28 mouse cellular contexts compared by ENCODE assay signal in genomic region chr17:84107497-84107896, GRCm38 (mm10).
DNase-seq lines count a peak whose midpoint lies in the region; ATAC-seq and TF ChIP-seq lines count a peak whose summit lies in the region.
"Had no signal": no experiment of that assay in that cellular context is flagged by ENCODE, and none has a peak within 500 bp of the region (broad histone marks: within the 10 kb centered on the region; RNA-seq: fewer than 3 reads in every experiment).

No protein-coding gene starts in this region.

- peaks cover 13% of the 10 kb centered on the region for H3K4me1 ChIP-seq in kidney, embryonic 16.5 days (ENCODE audit: insufficient read depth, low read length)
- H3K4me1 ChIP-seq: midbrain, embryonic 15.5 days had no signal

- no peak for ATAC-seq in kidney, embryonic 16.5 days (ENCODE audit: low FRiP score, low TSS enrichment)
- ATAC-seq: forebrain, embryonic 16.5 days; inflammation-experienced regulatory T-cells, adult 6 months; midbrain, embryonic 15.5 days had no signal

- DNase-seq in layer of hippocampus, adult 2 months (ENCODE audit: low spot score in 2 of 2), result no peak
- DNase-seq in layer of hippocampus, postnatal 25 days (ENCODE audit: extremely low spot score in 1 of 2, low spot score in 1 of 2), result no peak
- DNase-seq in 416B (ENCODE audit: low read depth), result peak; percentile 51
- DNase-seq in MN1 (ENCODE audit: low spot score), result peak; percentile 51
- no peak for DNase-seq in adrenal gland, adult 18-20 months (ENCODE audit: low spot score in 2 of 2)
- no peak for DNase-seq in ovary, postnatal 14 days (ENCODE audit: low spot score)
- DNase-seq: adrenal gland, postnatal 14 days; cerebellum, adult 2 months; cerebellum, postnatal 36 days; heart, postnatal 4 days; kidney, adult 9 months; kidney, postnatal 36 days; lung, postnatal 10 days; right cerebral cortex, adult 18-20 months; right cerebral cortex, postnatal 4 days; thymus, adult 2 months had no signal

- WGBS in macrophage (ENCODE audit: missing documents), result 59% methylated on average over 3 of the region's 3 CpGs
- WGBS in kidney, embryonic 16.5 days, result 78% methylated on average over 3 of the region's 3 CpGs

- H3K9ac ChIP-seq in kidney, embryonic 16.5 days (replicated peaks; ENCODE audit: low read length), result no peak overlapping the region
- H3K9ac ChIP-seq: hindbrain, embryonic 14.5 days; limb, embryonic 13.5 days; liver, embryonic 15.5 days; midbrain, embryonic 15.5 days; neural tube, embryonic 13.5 days had no signal

- no peaks in the 10 kb centered on the region for H3K9me3 ChIP-seq in kidney, embryonic 16.5 days (ENCODE audit: low read length)
- H3K9me3 ChIP-seq: heart, embryonic 10.5 days; limb, embryonic 13.5 days; liver, embryonic 15.5 days; megakaryocyte, embryonic 14.5 days; midbrain, embryonic 15.5 days; neural tube, embryonic 13.5 days had no signal

- H3K4me2 ChIP-seq in kidney, embryonic 16.5 days (replicated peaks; ENCODE audit: low read depth, low read length), result no peak overlapping the region
- H3K4me2 ChIP-seq: hindbrain, embryonic 14.5 days; limb, embryonic 13.5 days; liver, embryonic 15.5 days; midbrain, embryonic 15.5 days; neural tube, embryonic 13.5 days had no signal

- no peaks in the 10 kb centered on the region for H3K27me3 ChIP-seq in kidney, embryonic 16.5 days (ENCODE audit: insufficient read depth, low read length)
- H3K27me3 ChIP-seq: limb, embryonic 13.5 days; liver, embryonic 15.5 days; midbrain, embryonic 15.5 days; neural tube, embryonic 13.5 days had no signal

- H3K4me3 ChIP-seq in layer of hippocampus, adult 2 months, result no peak overlapping the region
- no peak overlapping the region for H3K4me3 ChIP-seq in macrophage (ENCODE audit: inconsistent target)
- H3K4me3 ChIP-seq in kidney, embryonic 16.5 days (ENCODE audit: low read length), result no peak overlapping the region
- H3K4me3 ChIP-seq: heart, embryonic 10.5 days; limb, embryonic 13.5 days; liver, embryonic 15.5 days; megakaryocyte, embryonic 14.5 days; midbrain, embryonic 15.5 days; myocyte; neural tube, embryonic 13.5 days had no signal

- TF ChIP-seq CTCF in layer of hippocampus, adult 2 months (conservative IDR thresholded peaks at IDR 0.05), result no peak

- 0 out of 2 replicates have a peak overlapping the region, but pooled peaks have one; percentile 18 for H3K27ac ChIP-seq in layer of hippocampus, adult 2 months
- H3K27ac ChIP-seq in macrophage, result peak overlapping the region; percentile 96
- no peak overlapping the region for H3K27ac ChIP-seq in kidney, embryonic 16.5 days (ENCODE audit: low read length)
- H3K27ac ChIP-seq: hindbrain, embryonic 14.5 days; limb, embryonic 13.5 days; midbrain, embryonic 15.5 days; neural tube, embryonic 13.5 days had no signal

- H3K36me3 ChIP-seq in macrophage (ENCODE audit: inconsistent target), result no peaks in the 10 kb centered on the region
- no peaks in the 10 kb centered on the region for H3K36me3 ChIP-seq in kidney, embryonic 16.5 days (ENCODE audit: insufficient read depth, low read length)
- H3K36me3 ChIP-seq: heart, embryonic 10.5 days; limb, embryonic 13.5 days; liver, embryonic 15.5 days; midbrain, embryonic 15.5 days; neural tube, embryonic 13.5 days had no signal

- H3K79me2 ChIP-seq in macrophage (ENCODE audit: inconsistent target), result no peaks in the 10 kb centered on the region

Comparison
In these comparisons a context has a peak if more than half of its experiments do, and no peak if none do; other contexts are left out.
1. DNase-seq: peak in 416B (single experiment) and MN1 (single experiment); none in layer of hippocampus, adult 2 months (0 of 2), layer of hippocampus, postnatal 25 days (0 of 2), adrenal gland, adult 18-20 months (0 of 2) and ovary, postnatal 14 days (single experiment).